Mouse (Mus musculus) midbrain, embryonic 13.5 days (tissue): ENCODE measurements at regions not wholly inside any gene's neighbourhood (a gene's known extent, or its start where the extent isn't known, plus 50 kb on each side); places are given as distances from the start of the nearest gene placed in this dataset. TPM values are rescaled to one million over a fixed set of nuclear protein-coding genes. Genes with fewer than 3 reads are reported as not detected.

Experiments
- ATAC-seq: fragments of 200-750 bp; cut with Nextera tagmentation; 2 replicates; pipeline ENCODE4 v1.8.0; 2017; ENCODE audit warnings: mild to moderate bottlenecking, moderate TSS enrichment, moderate library complexity
- H3K27ac ChIP-seq: fragments of 300-500 bp; sonication (generic); 2 replicates; pipeline ENCODE4 v1.5.1; 2015; ENCODE audit warnings: inconsistent platforms, mild to moderate bottlenecking, moderate library complexity
- H3K27me3 ChIP-seq: fragments of 300-500 bp; sonication (generic); 2 replicates; pipeline ENCODE4 v1.6.1; 2015; ENCODE audit warnings: mild to moderate bottlenecking, inconsistent platforms
- H3K36me3 ChIP-seq: fragments of 300-500 bp; sonication (generic); 2 replicates; pipeline ENCODE4 v1.6.1; 2015; ENCODE audit warnings: mild to moderate bottlenecking, inconsistent platforms
- H3K4me1 ChIP-seq: fragments of 300-500 bp; sonication (generic); replicated peaks from 2 replicates; pipeline ENCODE4 v1.6.1; 2015; ENCODE audit warnings: inconsistent platforms
- H3K4me2 ChIP-seq: fragments of 300-500 bp; sonication (generic); replicated peaks from 2 replicates; pipeline ENCODE4 v1.6.1; 2015; ENCODE audit warnings: moderate library complexity, mild to moderate bottlenecking, inconsistent platforms
- H3K4me3 ChIP-seq: fragments of 300-500 bp; sonication (generic); replicated peaks from 2 replicates; pipeline ENCODE4 v1.5.1; 2015; ENCODE audit warnings: mild to moderate bottlenecking, inconsistent platforms
- H3K9ac ChIP-seq: fragments of 300-500 bp; sonication (generic); replicated peaks from 2 replicates; pipeline ENCODE4 v1.6.1; 2015; ENCODE audit warnings: mild to moderate bottlenecking, inconsistent platforms
- H3K9me3 ChIP-seq: fragments of 300-500 bp; sonication (generic); 2 replicates; pipeline ENCODE4 v1.6.1; 2016; ENCODE audit warnings: mild to moderate bottlenecking, inconsistent platforms
- WGBS: fragments of 180-500 bp; shearing (Covaris S2); methylation state at CpG from one replicate; pipeline ENCODE4 v1.1.7; 2015; 5-methylcytosine and 5-hydroxymethylcytosine counted together
- microRNA-seq: library from miRNA; unstranded; fragments of <30 nt; microRNA quantifications from one replicate; pipeline ENCODE4, GENCODE M21; 2016

GRCm38 (mm10) chr8:73645582-73645981 lies 292.2 kb upstream of the Large1 start:
- no peaks in the 10 kb centered on the region for H3K4me1 ChIP-seq
- no peak overlapping the region for H3K9ac ChIP-seq
- H3K4me2 ChIP-seq = no peak overlapping the region
- no peaks in the 10 kb centered on the region for H3K9me3 ChIP-seq
- H3K4me3 ChIP-seq = no peak overlapping the region
- WGBS = 90% methylated on average over 4 of the region's 4 CpGs
- ATAC-seq = no peak
- no peak overlapping the region for H3K27ac ChIP-seq
- H3K36me3 ChIP-seq = no peaks in the 10 kb centered on the region
- no peaks in the 10 kb centered on the region for H3K27me3 ChIP-seq

GRCm38 (mm10) chr8:73626798-73627197 lies 273.5 kb upstream of the Large1 start:
- H3K36me3 ChIP-seq = no peaks in the 10 kb centered on the region
- no peaks in the 10 kb centered on the region for H3K4me1 ChIP-seq
- no peaks in the 10 kb centered on the region for H3K27me3 ChIP-seq
- ATAC-seq = no peak
- no peak overlapping the region for H3K9ac ChIP-seq
- no peak overlapping the region for H3K27ac ChIP-seq
- H3K4me2 ChIP-seq = no peak overlapping the region
- H3K4me3 ChIP-seq = no peak overlapping the region
- no peaks in the 10 kb centered on the region for H3K9me3 ChIP-seq

GRCm38 (mm10) chr8:73618946-73619345 lies 265.6 kb upstream of the Large1 start:
- Histone ChIP-seq H3K36me3 (no peaks in the 10 kb centered on the region), H3K4me3 (no peak overlapping the region), H3K27ac (no peak overlapping the region), H3K4me1 (no peaks in the 10 kb centered on the region), H3K9ac (no peak overlapping the region), H3K27me3 (no peaks in the 10 kb centered on the region), H3K4me2 (no peak overlapping the region), H3K9me3 (peaks cover 4% of the 10 kb centered on the region)
- WGBS = 92% methylated on average over 1 of the region's 1 CpGs
- peak; percentile 80 for ATAC-seq

- H3K9ac ChIP-seq = no peak overlapping the region
- peaks cover 4% of the 10 kb centered on the region for H3K9me3 ChIP-seq
- no peak overlapping the region for H3K4me3 ChIP-seq
- no peaks in the 10 kb centered on the region for H3K4me1 ChIP-seq
- ATAC-seq = no peak
- WGBS = 83% methylated on average over 2 of the region's 2 CpGs
- H3K36me3 ChIP-seq = no peaks in the 10 kb centered on the region
- no peaks in the 10 kb centered on the region for H3K27me3 ChIP-seq
- no peak overlapping the region for H3K27ac ChIP-seq
- H3K4me2 ChIP-seq = no peak overlapping the region
These were observed 261.3 kb upstream of the Large1 start for GRCm38 (mm10) chr8:73614631-73615030.

- Histone ChIP-seq H3K27me3 (no peaks in the 10 kb centered on the region), H3K9me3 (peaks cover 3% of the 10 kb centered on the region), H3K27ac (no peak overlapping the region), H3K36me3 (no peaks in the 10 kb centered on the region), H3K9ac (no peak overlapping the region), H3K4me3 (no peak overlapping the region), H3K4me2 (no peak overlapping the region), H3K4me1 (no peaks in the 10 kb centered on the region)
- no peak for ATAC-seq
- 78% methylated on average over 2 of the region's 2 CpGs for WGBS
These were observed 260.8 kb upstream of the Large1 start for GRCm38 (mm10) chr8:73614106-73614505.

GRCm38 (mm10) chr8:73611583-73611982 lies 258.2 kb upstream of the Large1 start:
- H3K4me2 ChIP-seq = no peak overlapping the region
- no peak overlapping the region for H3K9ac ChIP-seq
- H3K27me3 ChIP-seq = no peaks in the 10 kb centered on the region
- H3K9me3 ChIP-seq = no peaks in the 10 kb centered on the region
- no peaks in the 10 kb centered on the region for H3K4me1 ChIP-seq
- H3K4me3 ChIP-seq = no peak overlapping the region
- 93% methylated on average over 10 of the region's 10 CpGs for WGBS
- no peak overlapping the region for H3K27ac ChIP-seq
- no peaks in the 10 kb centered on the region for H3K36me3 ChIP-seq
- no peak for ATAC-seq

GRCm38 (mm10) chr8:73570599-73570998 lies 217.3 kb upstream of the Large1 start:
- Histone ChIP-seq H3K9ac (no peak overlapping the region), H3K27me3 (no peaks in the 10 kb centered on the region), H3K4me3 (no peak overlapping the region), H3K4me1 (no peaks in the 10 kb centered on the region), H3K27ac (no peak overlapping the region), H3K4me2 (no peak overlapping the region), H3K36me3 (no peaks in the 10 kb centered on the region), H3K9me3 (no peaks in the 10 kb centered on the region)
- no peak for ATAC-seq

- H3K4me3 ChIP-seq = no peak overlapping the region
- H3K4me2 ChIP-seq = no peak overlapping the region
These were observed 216.6 kb upstream of the Large1 start for GRCm38 (mm10) chr8:73569963-73570362.

More at GRCm38 (mm10) chr8:73569963-73570362, 216.6 kb upstream of the Large1 start:
- no peak overlapping the region for H3K9ac ChIP-seq
- no peaks in the 10 kb centered on the region for H3K27me3 ChIP-seq
- H3K4me1 ChIP-seq = no peaks in the 10 kb centered on the region
- H3K27ac ChIP-seq = no peak overlapping the region
- no peaks in the 10 kb centered on the region for H3K9me3 ChIP-seq
- H3K36me3 ChIP-seq = no peaks in the 10 kb centered on the region
- ATAC-seq = no peak

Small RNAs in the stretch of these regions (microRNA-seq; reads per million reads assigned to microRNA genes)
- not detected for gene Gm23255
